Mouse (Mus musculus) stomach, embryonic 14.5 days (tissue): ENCODE results near the gene Srek1ip1. TPM values are rescaled to one million over a fixed set of nuclear protein-coding genes. Genes with fewer than 3 reads are reported as not detected.

Experiments
- ATAC-seq: fragments of 200-750 bp; cut with Nextera tagmentation; 2 replicates; pipeline ENCODE4 v1.8.0; 2017; ENCODE audit warnings: low read depth, moderate TSS enrichment; ENCODE audit not compliant: insufficient number of reproducible peaks, insufficient read depth, low FRiP score
- H3K27ac ChIP-seq: fragments of 300-500 bp; sonication (generic); 2 replicates; pipeline ENCODE4 v1.5.1; 2014; ENCODE audit warnings: mild to moderate bottlenecking, low read length, moderate library complexity, mixed read lengths
- H3K27me3 ChIP-seq: fragments of 300-500 bp; sonication (generic); 2 replicates; pipeline ENCODE4 v1.6.1; 2014; ENCODE audit warnings: low read length, control low read depth, mixed read lengths; ENCODE audit not compliant: control insufficient read depth, insufficient read depth
- H3K36me3 ChIP-seq: fragments of 300-500 bp; sonication (generic); 2 replicates; pipeline ENCODE4 v1.6.1; 2014; ENCODE audit warnings: mild to moderate bottlenecking, control low read depth, low read length, moderate library complexity, mixed read lengths; ENCODE audit not compliant: control insufficient read depth, insufficient read depth
- H3K4me1 ChIP-seq: fragments of 300-500 bp; sonication (generic); 2 replicates; pipeline ENCODE4 v1.6.1; 2014; ENCODE audit warnings: low read length, control low read depth, mixed read lengths; ENCODE audit not compliant: control insufficient read depth, insufficient read depth
- H3K4me2 ChIP-seq: fragments of 300-500 bp; sonication (generic); replicated peaks from 2 replicates; pipeline ENCODE4 v1.6.1; 2014; ENCODE audit warnings: low read depth, low read length, control low read depth
- H3K4me3 ChIP-seq: fragments of 300-500 bp; sonication (generic); 2 replicates; pipeline ENCODE4 v1.5.1; 2014; ENCODE audit warnings: low read depth, low read length, control low read depth
- H3K9ac ChIP-seq: fragments of 300-500 bp; sonication (generic); replicated peaks from 2 replicates; pipeline ENCODE4 v1.6.1; 2014; ENCODE audit warnings: low read depth, mild to moderate bottlenecking, control low read depth, low read length, moderate library complexity, mixed read lengths
- H3K9me3 ChIP-seq: fragments of 300-500 bp; sonication (generic); 2 replicates; pipeline ENCODE4 v1.6.1; 2016; ENCODE audit warnings: low read depth, low read length, control low read depth; ENCODE audit not compliant: control insufficient read depth
- WGBS: fragments of 180-500 bp; shearing (Covaris S2); extraction: QIAGEN DNeasy Blood & Tissue Kit; methylation state at CpG from one replicate; pipeline ENCODE4 v1.1.7; 2014; 5-methylcytosine and 5-hydroxymethylcytosine counted together
- polyA plus RNA-seq: library from polyadenylated mRNA; unstranded; fragments of >200 nt; fragmentation: Nextera tagmentation; extraction: Ambion mirVana; gene quantifications from 2 replicates; pipeline ENCODE4 v1.2.1, GENCODE M21; 2014

Gene Srek1ip1
- polyA plus RNA-seq, 1 experiment from 2014 or later: 25.9 TPM

DNA sequence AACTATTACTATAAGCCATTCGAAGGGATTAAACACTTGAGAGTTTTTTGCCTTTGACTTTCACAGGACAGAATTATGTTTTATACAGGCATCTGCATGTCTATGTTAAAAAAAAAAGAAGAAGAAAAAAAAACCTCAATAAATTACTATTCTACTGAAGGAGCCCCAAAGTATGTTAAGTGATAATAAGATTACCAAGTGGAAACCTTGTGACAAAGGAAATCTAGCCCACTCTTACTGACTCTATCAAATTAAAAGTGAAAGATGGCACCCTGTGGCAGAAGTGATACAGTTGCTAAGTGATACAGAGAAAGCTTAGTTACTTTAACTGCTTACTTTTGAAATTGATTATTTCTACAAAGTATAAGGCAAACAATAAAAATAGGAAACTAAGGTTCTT lies 29.6 kb downstream of the Srek1ip1 start:
- 89% methylated on average over 1 of the region's 1 CpGs for WGBS
- H3K27ac ChIP-seq: no peak overlapping the region
- no peaks in the 10 kb centered on the region for H3K9me3 ChIP-seq
- no peak for ATAC-seq
- 0 out of 2 replicates have a peak, but pooled peaks cover 6% of the 10 kb centered on the region for H3K4me1 ChIP-seq
- no peak overlapping the region for H3K9ac ChIP-seq
- no peak overlapping the region for H3K4me3 ChIP-seq
- no peak overlapping the region for H3K4me2 ChIP-seq
- no peaks in the 10 kb centered on the region for H3K27me3 ChIP-seq
- no peaks in the 10 kb centered on the region; the same call in 1 of the 2 replicates for H3K36me3 ChIP-seq

DNA sequence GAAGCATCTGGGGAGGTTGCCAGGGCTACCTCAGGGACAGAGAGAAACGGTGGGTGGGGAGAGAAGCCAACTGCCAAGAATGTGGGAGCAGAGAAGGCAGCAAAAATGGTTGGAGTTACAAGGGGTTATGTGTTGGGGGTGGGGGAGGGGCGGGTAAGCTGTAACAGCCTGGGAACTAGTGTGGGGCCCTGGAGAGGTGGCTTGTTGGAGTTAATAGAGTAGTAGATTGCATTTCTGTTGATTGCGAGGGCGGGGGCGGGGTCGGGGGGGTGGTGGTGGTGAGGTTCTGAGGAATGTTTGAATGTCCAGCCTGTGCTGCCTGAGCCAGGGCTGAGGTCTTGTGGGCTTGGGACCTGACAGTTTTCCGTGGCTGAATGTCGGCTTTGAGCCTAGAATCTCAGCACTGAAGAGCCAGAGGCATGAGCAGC lies 30.1 kb downstream of the Srek1ip1 start:
- 30% methylated on average over 8 of the region's 8 CpGs for WGBS
- 0 out of 2 replicates have a peak, but pooled peaks have one; percentile 28 for ATAC-seq

DNA sequence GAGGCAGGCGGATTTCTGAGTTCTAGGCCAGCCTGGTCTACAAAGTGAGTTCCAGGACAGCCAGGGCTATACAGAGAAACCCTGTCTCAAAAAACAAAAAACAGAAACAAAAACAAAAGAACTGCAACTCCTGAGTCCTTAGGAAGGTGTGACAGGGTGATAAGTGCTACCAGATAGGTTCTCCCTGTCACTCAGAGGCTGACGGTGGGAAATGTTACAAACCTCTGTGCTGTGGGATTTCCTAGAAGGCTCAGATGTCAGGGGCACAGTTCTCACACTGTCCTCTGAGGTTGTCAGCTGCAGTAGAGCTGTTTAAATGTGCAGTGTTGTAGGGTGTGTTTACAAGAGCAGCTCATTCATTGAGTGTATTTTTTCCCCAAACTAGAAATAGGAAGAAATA lies 33.2 kb downstream of the Srek1ip1 start:
- WGBS: 85% methylated on average over 2 of the region's 2 CpGs
- no peak overlapping the region for H3K4me2 ChIP-seq
- H3K27me3 ChIP-seq: no peaks in the 10 kb centered on the region

More for the DNA sequence above, 30.1 kb downstream of the Srek1ip1 start:
- no peaks in the 10 kb centered on the region; the same call in 1 of the 2 replicates for H3K36me3 ChIP-seq
- H3K9ac ChIP-seq: no peak overlapping the region
- H3K27me3 ChIP-seq: no peaks in the 10 kb centered on the region
- H3K9me3 ChIP-seq: no peaks in the 10 kb centered on the region; the same call in 1 of the 2 replicates
- no peak overlapping the region for H3K4me3 ChIP-seq
- H3K4me2 ChIP-seq: no peak overlapping the region
- 0 out of 2 replicates have a peak, but pooled peaks cover 6% of the 10 kb centered on the region for H3K4me1 ChIP-seq
- no peak overlapping the region for H3K27ac ChIP-seq

DNA sequence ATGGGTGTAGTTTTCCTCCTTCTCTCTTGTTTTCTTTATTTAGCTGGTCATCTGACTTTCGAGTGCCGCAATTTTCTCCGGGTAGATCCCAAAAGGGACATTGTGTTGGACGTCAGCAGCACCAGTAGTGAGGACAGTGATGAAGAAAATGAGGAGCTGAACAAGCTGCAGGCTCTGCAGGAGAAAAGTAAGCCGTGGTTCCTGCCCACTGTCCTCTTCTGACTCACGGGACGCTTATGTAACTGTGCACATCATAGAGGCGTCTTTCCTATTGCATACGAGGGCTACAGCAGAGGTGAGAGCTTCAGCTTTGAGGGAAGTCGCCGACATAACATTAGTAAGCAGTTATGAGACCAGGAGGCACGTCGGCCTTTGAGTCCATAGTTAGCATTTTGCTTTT lies 40.5 kb downstream of the Srek1ip1 start:
- H3K9ac ChIP-seq: no peak overlapping the region
- H3K9me3 ChIP-seq: no peaks in the 10 kb centered on the region
- H3K27ac ChIP-seq: no peak overlapping the region
- H3K4me2 ChIP-seq: no peak overlapping the region
- H3K36me3 ChIP-seq: peaks cover 51% of the 10 kb centered on the region
- WGBS: 91% methylated on average over 13 of the region's 13 CpGs
- ATAC-seq: no peak
- no peaks in the 10 kb centered on the region for H3K4me1 ChIP-seq
- H3K4me3 ChIP-seq: no peak overlapping the region
- H3K27me3 ChIP-seq: no peaks in the 10 kb centered on the region

More for the DNA sequence above, 33.2 kb downstream of the Srek1ip1 start:
- H3K4me1 ChIP-seq: 0 out of 2 replicates have a peak, but pooled peaks cover 3% of the 10 kb centered on the region
- peaks cover 16% of the 10 kb centered on the region for H3K36me3 ChIP-seq
- no peak overlapping the region for H3K4me3 ChIP-seq
- ATAC-seq: no peak
- no peak overlapping the region for H3K27ac ChIP-seq
- H3K9ac ChIP-seq: no peak overlapping the region
- H3K9me3 ChIP-seq: no peaks in the 10 kb centered on the region; the same call in 1 of the 2 replicates

DNA sequence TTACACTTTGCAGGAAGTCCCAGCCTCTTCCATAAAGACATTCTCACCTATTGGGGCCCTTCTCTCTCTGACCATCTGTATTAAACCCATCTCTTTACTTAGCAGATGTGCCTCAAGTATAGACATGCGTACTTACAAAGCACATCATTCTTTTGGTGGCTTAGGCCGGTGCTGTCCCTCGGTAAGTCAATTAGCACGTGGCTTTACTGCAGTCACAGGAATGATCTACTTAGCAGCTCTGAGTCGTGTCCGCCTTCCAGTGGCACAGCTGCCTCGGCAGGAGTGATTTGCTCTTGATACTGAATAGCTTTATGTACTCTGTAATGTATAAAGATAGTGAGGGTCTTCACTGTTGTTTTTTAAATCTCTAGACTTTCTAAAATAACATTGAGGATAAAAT lies 45.3 kb downstream of the Srek1ip1 start:
- ATAC-seq: no peak
- Histone ChIP-seq H3K4me3 (no peak overlapping the region), H3K4me2 (no peak overlapping the region), H3K27ac (no peak overlapping the region), H3K27me3 (no peaks in the 10 kb centered on the region), H3K4me1 (no peaks in the 10 kb centered on the region), H3K9me3 (no peaks in the 10 kb centered on the region), H3K36me3 (peaks cover 37% of the 10 kb centered on the region), H3K9ac (no peak overlapping the region)
- WGBS: 78% methylated on average over 7 of the region's 7 CpGs

DNA sequence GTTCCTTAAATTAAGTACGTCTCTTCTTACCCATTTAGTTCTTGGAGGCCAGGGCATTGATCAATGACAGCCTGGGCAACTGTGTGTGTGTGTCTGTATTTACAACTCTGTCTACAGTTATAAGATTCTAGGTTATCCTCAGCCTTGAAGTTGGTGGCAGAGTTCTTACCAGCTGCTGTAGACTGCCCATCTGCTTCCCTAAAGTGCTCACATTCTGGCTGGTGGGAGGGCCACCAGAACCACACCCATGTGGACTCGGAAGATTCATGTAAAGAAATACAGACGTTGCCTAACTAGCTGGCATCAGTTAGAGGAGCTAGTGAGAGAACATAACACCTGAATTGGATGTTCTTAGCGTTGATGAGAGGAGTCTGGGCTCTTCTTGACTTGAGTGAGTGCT lies 49.7 kb downstream of the Srek1ip1 start:
- 55% methylated on average over 4 of the region's 4 CpGs for WGBS
- Histone ChIP-seq H3K9ac (no peak overlapping the region), H3K27ac (no peak overlapping the region), H3K4me1 (no peaks in the 10 kb centered on the region), H3K36me3 (peaks cover 12% of the 10 kb centered on the region; the same call in 1 of the 2 replicates), H3K4me3 (no peak overlapping the region), H3K9me3 (no peaks in the 10 kb centered on the region), H3K4me2 (no peak overlapping the region), H3K27me3 (no peaks in the 10 kb centered on the region)
- no peak for ATAC-seq

DNA sequence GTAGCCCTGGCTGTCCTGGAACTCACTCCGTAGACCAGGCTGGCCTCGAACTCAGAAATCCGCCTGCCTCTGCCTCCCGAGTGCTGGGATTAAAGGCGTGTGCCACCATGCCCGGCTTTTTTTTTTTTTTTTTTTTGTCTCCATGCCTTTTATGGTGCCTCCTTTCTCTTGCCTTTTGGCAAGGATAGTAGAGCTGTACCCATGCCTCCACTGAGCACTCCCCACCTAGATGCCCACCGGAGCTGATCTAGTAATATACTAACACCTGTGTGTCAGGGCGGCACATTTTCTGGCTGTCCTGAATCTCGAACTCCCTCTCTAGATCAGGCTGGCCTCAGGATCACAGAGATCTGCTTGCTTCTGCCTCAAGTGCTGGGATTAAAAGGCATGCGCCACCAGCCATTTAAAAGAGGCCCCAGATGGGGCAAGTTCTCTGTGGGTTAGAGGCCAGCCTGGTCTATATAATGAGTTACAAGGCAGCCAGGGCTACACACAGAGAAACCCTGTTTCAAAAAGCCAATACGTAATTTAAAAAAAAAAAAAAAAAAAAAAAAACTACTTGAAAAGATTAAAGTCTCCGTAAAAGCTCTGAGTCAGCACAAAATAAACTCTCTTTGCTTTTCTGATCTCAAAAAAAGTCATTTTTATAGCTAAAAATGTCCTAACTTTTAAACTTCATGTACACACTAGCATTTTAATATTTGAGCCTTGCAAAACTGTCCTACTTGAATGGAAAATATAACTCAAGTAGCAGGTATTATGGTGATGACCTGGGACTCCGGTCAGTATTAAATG lies 51.2 kb downstream of the Srek1ip1 start:
- Histone ChIP-seq H3K4me3 (no peak overlapping the region), H3K4me1 (no peaks in the 10 kb centered on the region), H3K27ac (no peak overlapping the region), H3K9me3 (no peaks in the 10 kb centered on the region), H3K36me3 (peaks cover 4% of the 10 kb centered on the region; the same call in 1 of the 2 replicates), H3K27me3 (no peaks in the 10 kb centered on the region), H3K4me2 (no peak overlapping the region), H3K9ac (no peak overlapping the region)
- 90% methylated on average over 9 of the region's 13 CpGs for WGBS
- no peak for ATAC-seq

DNA sequence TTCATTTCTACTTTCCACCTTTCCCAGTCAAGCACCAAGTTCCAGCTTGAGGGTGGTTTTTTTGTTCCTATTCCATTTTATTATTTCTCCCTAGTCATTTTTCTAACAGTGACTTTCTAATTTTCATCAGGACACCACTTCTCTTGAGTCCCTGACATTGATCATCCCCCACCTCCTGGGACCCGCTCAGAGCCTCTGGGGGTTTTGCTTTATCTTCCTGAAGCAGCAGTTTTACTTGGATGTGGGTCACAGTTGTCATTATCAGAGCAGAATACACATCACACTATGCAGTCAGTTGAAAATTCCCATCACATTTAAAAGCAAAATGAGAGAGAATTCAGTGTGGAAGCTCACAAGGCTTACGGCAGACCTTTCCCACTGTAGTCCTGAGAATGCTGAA lies 61.4 kb downstream of the Srek1ip1 start:
- no peaks in the 10 kb centered on the region for H3K27me3 ChIP-seq
- no peaks in the 10 kb centered on the region for H3K36me3 ChIP-seq
- H3K4me2 ChIP-seq: no peak overlapping the region
- no peak overlapping the region for H3K27ac ChIP-seq
- no peaks in the 10 kb centered on the region for H3K4me1 ChIP-seq
- ATAC-seq: no peak
- H3K9me3 ChIP-seq: no peaks in the 10 kb centered on the region
- 77% methylated on average over 2 of the region's 2 CpGs for WGBS
- H3K4me3 ChIP-seq: no peak overlapping the region
- no peak overlapping the region for H3K9ac ChIP-seq
